Comparison of ENCODE assay signal across 11 mouse cellular contexts in the genomic region with DNA sequence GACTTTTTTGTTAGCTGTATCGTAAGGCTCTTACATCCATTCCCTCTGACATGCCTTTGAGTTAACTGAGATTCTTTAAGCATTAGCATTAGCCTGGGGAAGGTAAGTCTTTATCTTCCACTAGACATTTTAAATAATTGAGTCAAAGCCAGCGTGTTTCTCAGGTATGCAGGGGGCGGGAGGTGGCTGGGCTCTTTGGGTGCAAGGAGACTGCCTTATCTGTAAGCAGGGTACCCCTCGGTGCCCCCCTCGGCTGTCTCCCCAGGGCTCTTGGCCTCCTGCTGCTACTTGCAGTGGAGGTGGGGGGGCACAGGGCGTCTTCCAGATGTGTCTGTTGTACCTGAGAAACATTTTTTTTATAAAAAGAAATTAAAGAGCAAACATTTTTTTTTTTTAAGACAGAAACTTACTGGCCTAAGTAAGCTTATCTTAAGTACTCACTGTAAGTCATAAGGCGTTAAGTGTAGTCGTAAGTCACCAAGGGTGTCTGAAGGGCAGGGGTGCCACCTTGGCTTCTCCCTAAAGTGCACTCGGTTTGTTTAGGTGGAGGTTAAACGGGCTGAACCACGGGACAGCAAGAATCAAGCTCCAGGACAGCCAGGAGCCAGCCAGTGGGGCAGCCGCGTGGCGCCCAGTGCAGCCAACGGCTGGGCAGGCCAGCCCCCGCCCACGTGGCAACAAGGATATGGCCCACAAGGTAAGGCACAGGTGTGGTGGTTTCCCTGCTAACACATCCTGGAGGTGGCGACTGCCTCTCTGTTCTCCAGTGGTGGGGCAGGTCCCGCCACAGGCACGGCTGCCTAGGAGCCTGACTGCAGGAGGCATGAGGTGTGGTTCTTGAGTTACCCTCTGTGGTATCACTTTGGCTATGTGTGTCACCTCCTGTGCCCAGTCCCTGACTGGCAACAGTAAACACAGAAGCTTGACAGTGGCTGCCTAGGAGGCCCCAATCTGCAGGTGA. TPM values are rescaled to one million over a fixed set of nuclear protein-coding genes. Genes with fewer than 3 reads are reported as not detected.
DNase-seq lines count a peak whose midpoint lies in the region; ATAC-seq and TF ChIP-seq lines count a peak whose summit lies in the region.
"Had no signal": no experiment of that assay in that cellular context is flagged by ENCODE, and none has a peak within 500 bp of the region (broad histone marks: within the 10 kb centered on the region; RNA-seq: fewer than 3 reads in every experiment).

No protein-coding gene starts in this region.

- no peak for DNase-seq in cerebellum, adult 2 months
- no peak for DNase-seq in cerebellum, adult 9-10 months
- DNase-seq in kidney, adult 11 months, result peak; percentile 69
- no peak for DNase-seq in kidney, adult 18-20 months
- no peak for DNase-seq in CH12.LX (ENCODE audit: extremely low read depth)
- DNase-seq in lung, postnatal 0 days (ENCODE audit: low spot score), result peak; percentile 85
- no peak for DNase-seq in thymus, postnatal 36 days

- H3K4me2 ChIP-seq in CH12.LX (ENCODE audit: insufficient read depth, low read depth, poor library complexity, severe bottlenecking), result peak overlapping the region; percentile 35; the same call in 1 of the 2 replicates
- 0 out of 2 replicates have a peak overlapping the region, but pooled peaks have one; percentile 17 for H3K4me2 ChIP-seq in lung, postnatal 0 days (replicated peaks; ENCODE audit: low read depth, low read length)

- peaks cover 72 to 94% of the 10 kb centered on the region in 2 experiments for H3K36me3 ChIP-seq in CH12.LX (replicated peaks in 1 of 2; ENCODE audit: control insufficient read depth in 1 of 2, insufficient read depth in 1 of 2, low read length in 1 of 2)
- H3K36me3 ChIP-seq in lung, postnatal 0 days (ENCODE audit: insufficient read depth, low read length), result peaks cover 29% of the 10 kb centered on the region

- ATAC-seq in lung, postnatal 0 days, result peak; percentile 79
- no peak for ATAC-seq in CD4-positive, CD25-positive, alpha-beta regulatory T cell, adult 4 months

- no peak for TF ChIP-seq CTCF in cerebellum, adult 2 months (IDR thresholded peaks at IDR 0.05; ENCODE audit: borderline replicate concordance, insufficient read depth, low read depth, low read length)
- no peak for TF ChIP-seq CTCF in CH12.LX (conservative IDR thresholded peaks at IDR 0.05 in 1 of 2, IDR thresholded peaks at IDR 0.05 in 1 of 2; ENCODE audit: low read depth in 2 of 2, low read length in 2 of 2)
- no peak for TF ChIP-seq CTCF in lung, postnatal 0 days (IDR thresholded peaks at IDR 0.05)

- 67% methylated on average over 20 of the region's 20 CpGs for WGBS in cerebellum, adult 2 months
- WGBS in lung, postnatal 0 days, result 64% methylated on average over 20 of the region's 20 CpGs

- no peak for TF ChIP-seq POLR2A in cerebellum, adult 2 months (IDR thresholded peaks at IDR 0.05; ENCODE audit: borderline replicate concordance, insufficient read depth, low read length)
- TF ChIP-seq POLR2A in CH12.LX (IDR thresholded peaks at IDR 0.05; ENCODE audit: low read depth, low read length), result 0 out of 2 replicates have a peak, but pooled peaks have one; percentile 20

- in situ Hi-C loops in CH12.LX (cut with MboI; ENCODE audit: low pct_ligation_motif_present, low pct_unique_long_range_greater_than_20kb, low sequenced_read_pairs), result no loop called here

- TF ChIP-seq RAD21 in CH12.LX (IDR thresholded peaks at IDR 0.05; ENCODE audit: low read depth, low read length), result no peak

- peaks cover 35% of the 10 kb centered on the region for H3K4me1 ChIP-seq in cerebellum, adult 2 months (ENCODE audit: control insufficient read depth, insufficient read depth, low read length)
- peaks cover 56 to 89% of the 10 kb centered on the region in 2 experiments for H3K4me1 ChIP-seq in CH12.LX (ENCODE audit: control insufficient read depth in 1 of 2, insufficient read depth in 2 of 2)
- peaks cover 13% of the 10 kb centered on the region for H3K4me1 ChIP-seq in lung, postnatal 0 days (ENCODE audit: insufficient read depth, low read depth, low read length)

- dilution Hi-C loops in CH12.LX (cut with MboI; ENCODE audit: extremely low pct_ligation_motif_present, extremely low pct_unique_long_range_greater_than_20kb, low sequenced_read_pairs), result no loop called here

- peak overlapping the region; percentile 33; the same call in 1 of the 2 replicates for H3K9ac ChIP-seq in CH12.LX (ENCODE audit: insufficient read depth, low read depth)
- H3K9ac ChIP-seq in lung, postnatal 0 days (replicated peaks; ENCODE audit: low read depth), result no peak overlapping the region

- no peak overlapping the region for H3K4me3 ChIP-seq in cerebellum, adult 2 months (replicated peaks; ENCODE audit: insufficient read depth, low read depth, low read length)
- H3K4me3 ChIP-seq in CH12.LX (replicated peaks in 1 of 3; ENCODE audit: low read depth in 2 of 3, low read length in 2 of 3, poor library complexity in 1 of 3), result peak overlapping the region in 1 of 3 experiments; percentile 12
- H3K4me3 ChIP-seq in lung, postnatal 0 days (ENCODE audit: low read depth, low read length), result no peak overlapping the region
- H3K4me3 ChIP-seq: forebrain, embryonic 10.5 days; left cerebral cortex, adult 2 months had no signal

- no peaks in the 10 kb centered on the region for H3K9me3 ChIP-seq in CH12.LX (replicated peaks; ENCODE audit: low read length)
- H3K9me3 ChIP-seq in lung, postnatal 0 days (ENCODE audit: low read length), result no peaks in the 10 kb centered on the region
- H3K9me3 ChIP-seq: forebrain, embryonic 10.5 days had no signal

- H3K27me3 ChIP-seq in cerebellum, adult 2 months (ENCODE audit: control insufficient read depth, insufficient read depth, low read length), result no peaks in the 10 kb centered on the region
- no peaks in the 10 kb centered on the region for H3K27me3 ChIP-seq in CH12.LX (replicated peaks)
- H3K27me3 ChIP-seq in lung, postnatal 0 days (replicated peaks; ENCODE audit: insufficient read depth, low read length), result no peaks in the 10 kb centered on the region

- H3K27ac ChIP-seq in cerebellum, adult 2 months (ENCODE audit: insufficient read depth, low read length), result peak overlapping the region; percentile 78
- H3K27ac ChIP-seq in CH12.LX (ENCODE audit: insufficient read depth, low read depth), result peak overlapping the region; percentile 91
- peak overlapping the region; percentile 95 for H3K27ac ChIP-seq in lung, postnatal 0 days (ENCODE audit: low read length)
- H3K27ac ChIP-seq: forebrain, embryonic 10.5 days; left cerebral cortex, adult 2 months; macrophage had no signal

- no peak for TF ChIP-seq EP300 in CH12.LX (IDR thresholded peaks at IDR 0.05; ENCODE audit: low read length)
- TF ChIP-seq EP300 in lung, postnatal 0 days (IDR thresholded peaks at IDR 0.05), result peak; percentile 74

- H3K79me2 ChIP-seq in CH12.LX (replicated peaks; ENCODE audit: control insufficient read depth, extremely low read depth, insufficient read depth, poor library complexity, severe bottlenecking), result no peaks in the 10 kb centered on the region

TF ChIP-seq in CH12.LX, 34 proteins besides CTCF, POLR2A, EP300 and RAD21 (continues in another document):
- no peak for TF ChIP-seq E2F4 (IDR thresholded peaks at IDR 0.05; ENCODE audit: insufficient replicate concordance, low read depth, low read length)
- TF ChIP-seq CHD1 (IDR thresholded peaks at IDR 0.05; ENCODE audit: low read depth, low read length), result no peak
- TF ChIP-seq USF1 (IDR thresholded peaks at IDR 0.05; ENCODE audit: low read depth, low read length), result no peak
- no peak for TF ChIP-seq POLR2AphosphoS2 (IDR thresholded peaks at IDR 0.05; ENCODE audit: low read depth, low read length)
- no peak for TF ChIP-seq HCFC1 (IDR thresholded peaks at IDR 0.05; ENCODE audit: low read depth, low read length)
- no peak for TF ChIP-seq ELF1 (IDR thresholded peaks at IDR 0.05; ENCODE audit: low read depth, low read length)
- TF ChIP-seq ETS1 (conservative IDR thresholded peaks at IDR 0.05; ENCODE audit: low read depth, low read length), result no peak

RNA-seq across cellular contexts. Expression of a gene that starts 9.5 kb away (rescaled TPM):
- polyA plus RNA-seq in cerebellum, adult 2 months (2012; rRNA removed), result 1,303 and 1,454 TPM in 2 replicates
- total RNA-seq in CH12.LX (2012; rRNA removed), result 4,610 and 5,342 TPM in 2 replicates
- 2,343 and 2,739 TPM in 2 replicates for total RNA-seq in CH12.LX (2014; rRNA removed)
- polyA plus RNA-seq in CH12.LX (2012; ENCODE audit: insufficient read length, low read depth), result 2,279 and 2,754 TPM in 2 replicates
- polyA plus RNA-seq in lung, postnatal 0 days (2015; fragmentation: Nextera tagmentation; extraction: Ambion mirVana), result 651 and 741 TPM in 2 replicates
- 1,000 to 10,000 TPM; 1,622 to 1,794 TPM for polyA plus RNA-seq in CD4-positive, CD25-positive, alpha-beta regulatory T cell, adult 4 months (2017; shearing (Covaris generic))

RNA-seq across cellular contexts. Expression of a gene that starts 13.0 kb away (rescaled TPM):
- polyA plus RNA-seq in cerebellum, adult 2 months (2012; rRNA removed), result 67.1 and 69.1 TPM in 2 replicates
- 0.13 TPM in 2 replicates for total RNA-seq in CH12.LX (2012; rRNA removed)
- not detected in 2 replicates for total RNA-seq in CH12.LX (2014; rRNA removed)
- polyA plus RNA-seq in CH12.LX (2012; ENCODE audit: insufficient read length, low read depth), result 0.04 and 0.07 TPM in 2 replicates
- 0.57 and 0.85 TPM in 2 replicates for polyA plus RNA-seq in lung, postnatal 0 days (2015; fragmentation: Nextera tagmentation; extraction: Ambion mirVana)
- under 1 TPM in 1 of 2 experiments, not detected in 1; 0.16 TPM for polyA plus RNA-seq in CD4-positive, CD25-positive, alpha-beta regulatory T cell, adult 4 months (2017; shearing (Covaris generic))

RNA-seq across cellular contexts. Expression of a gene that starts 21.5 kb away (rescaled TPM):
- polyA plus RNA-seq in cerebellum, adult 2 months (2012; rRNA removed), result 90.2 and 92.7 TPM in 2 replicates
- total RNA-seq in CH12.LX (2012; rRNA removed), result 162 and 172 TPM in 2 replicates
- 180 and 187 TPM in 2 replicates for total RNA-seq in CH12.LX (2014; rRNA removed)
- 236 and 252 TPM in 2 replicates for polyA plus RNA-seq in CH12.LX (2012; ENCODE audit: insufficient read length, low read depth)
- 37.8 and 38.1 TPM in 2 replicates for polyA plus RNA-seq in lung, postnatal 0 days (2015; fragmentation: Nextera tagmentation; extraction: Ambion mirVana)
- polyA plus RNA-seq in CD4-positive, CD25-positive, alpha-beta regulatory T cell, adult 4 months (2017; shearing (Covaris generic)), result 10 to 100 TPM; 10.4 to 14.7 TPM

RNA-seq across cellular contexts. Expression of a gene that starts 21.9 kb away (rescaled TPM):
- 52.9 and 54.5 TPM in 2 replicates for polyA plus RNA-seq in cerebellum, adult 2 months (2012; rRNA removed)
- 0.30 and 0.38 TPM in 2 replicates for total RNA-seq in CH12.LX (2012; rRNA removed)
- total RNA-seq in CH12.LX (2014; rRNA removed), result 0.24 TPM in 1 of 2 replicates, not detected in the other
- 0.42 TPM in 1 of 2 replicates, not detected in the other for polyA plus RNA-seq in CH12.LX (2012; ENCODE audit: insufficient read length, low read depth)
- polyA plus RNA-seq in lung, postnatal 0 days (2015; fragmentation: Nextera tagmentation; extraction: Ambion mirVana), result 23.5 and 25.4 TPM in 2 replicates
- under 1 TPM in 1 of 2 experiments, not detected in 1; 0.47 TPM for polyA plus RNA-seq in CD4-positive, CD25-positive, alpha-beta regulatory T cell, adult 4 months (2017; shearing (Covaris generic))

RNA-seq across cellular contexts. Expression of a gene that starts 33.8 kb away (rescaled TPM):
- 668 and 680 TPM in 2 replicates for polyA plus RNA-seq in cerebellum, adult 2 months (2012; rRNA removed)
- 248 and 282 TPM in 2 replicates for total RNA-seq in CH12.LX (2012; rRNA removed)
- 124 and 154 TPM in 2 replicates for total RNA-seq in CH12.LX (2014; rRNA removed)
- polyA plus RNA-seq in CH12.LX (2012; ENCODE audit: insufficient read length, low read depth), result 222 and 228 TPM in 2 replicates
- 295 and 327 TPM in 2 replicates for polyA plus RNA-seq in lung, postnatal 0 days (2015; fragmentation: Nextera tagmentation; extraction: Ambion mirVana)
- polyA plus RNA-seq in CD4-positive, CD25-positive, alpha-beta regulatory T cell, adult 4 months (2017; shearing (Covaris generic)), result 100 to 1,000 TPM; 231 to 237 TPM

Comparison
In these comparisons a context has a peak if more than half of its experiments do, and no peak if none do; other contexts are left out.
1. DNase-seq: peak in kidney, adult 11 months (single experiment) and lung, postnatal 0 days (single experiment); none in cerebellum, adult 2 months (0 of 2), cerebellum, adult 9-10 months (single experiment), kidney, adult 18-20 months (single experiment), CH12.LX (single experiment) and thymus, postnatal 36 days (0 of 2).
2. RNA of a gene that starts 13.0 kb away (polyA plus RNA-seq): 67.1 to 69.1 TPM in cerebellum, adult 2 months; 0.57 to 0.85 TPM in lung, postnatal 0 days, 0.16 TPM in CD4-positive, CD25-positive, alpha-beta regulatory T cell, adult 4 months and 0.04 to 0.07 TPM in CH12.LX; every median in the first group is over 10 times any median in the second.
3. Peak in every context shown above with its lines, with median percentiles within 50 percentile points of each other: H3K27ac ChIP-seq.